Mouse (Mus musculus): ENCODE measurements at regions not wholly inside any gene's neighbourhood (a gene's known extent, or its start where the extent isn't known, plus 50 kb on each side); places are given as distances from the start of the nearest gene placed in this dataset.
A peak's percentile ranks its signal among the peaks of the same experiment; 100 is the strongest.

GRCm38 (mm10) chr13:102142986-102143385 is 375.0 kb upstream of the Pik3r1 start:
- no peak for ATAC-seq

- peak; percentile 82 for ATAC-seq
These were observed 375.8 kb upstream of the Pik3r1 start for GRCm38 (mm10) chr13:102143848-102144247.

DNA sequence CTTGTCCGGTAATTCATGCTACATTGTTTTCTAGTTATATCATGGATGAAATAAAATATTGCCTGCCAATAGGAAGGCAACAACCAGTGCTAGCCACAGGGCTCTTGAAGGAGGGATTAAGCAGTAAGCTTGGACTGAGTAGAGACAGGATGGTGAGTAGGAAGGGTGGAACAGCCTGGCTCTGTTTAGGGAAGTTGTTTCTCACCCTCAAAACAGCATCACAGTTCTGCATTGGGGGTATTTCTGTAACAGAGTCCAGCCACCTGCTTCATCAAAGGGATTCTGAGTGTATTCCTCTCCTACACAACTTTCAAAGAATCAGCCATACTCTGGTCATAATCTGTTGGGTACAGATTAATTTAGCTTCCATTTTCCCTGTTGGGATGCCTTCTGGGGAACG is 380.0 kb upstream of the Pik3r1 start:
- no peak for ATAC-seq

DNA sequence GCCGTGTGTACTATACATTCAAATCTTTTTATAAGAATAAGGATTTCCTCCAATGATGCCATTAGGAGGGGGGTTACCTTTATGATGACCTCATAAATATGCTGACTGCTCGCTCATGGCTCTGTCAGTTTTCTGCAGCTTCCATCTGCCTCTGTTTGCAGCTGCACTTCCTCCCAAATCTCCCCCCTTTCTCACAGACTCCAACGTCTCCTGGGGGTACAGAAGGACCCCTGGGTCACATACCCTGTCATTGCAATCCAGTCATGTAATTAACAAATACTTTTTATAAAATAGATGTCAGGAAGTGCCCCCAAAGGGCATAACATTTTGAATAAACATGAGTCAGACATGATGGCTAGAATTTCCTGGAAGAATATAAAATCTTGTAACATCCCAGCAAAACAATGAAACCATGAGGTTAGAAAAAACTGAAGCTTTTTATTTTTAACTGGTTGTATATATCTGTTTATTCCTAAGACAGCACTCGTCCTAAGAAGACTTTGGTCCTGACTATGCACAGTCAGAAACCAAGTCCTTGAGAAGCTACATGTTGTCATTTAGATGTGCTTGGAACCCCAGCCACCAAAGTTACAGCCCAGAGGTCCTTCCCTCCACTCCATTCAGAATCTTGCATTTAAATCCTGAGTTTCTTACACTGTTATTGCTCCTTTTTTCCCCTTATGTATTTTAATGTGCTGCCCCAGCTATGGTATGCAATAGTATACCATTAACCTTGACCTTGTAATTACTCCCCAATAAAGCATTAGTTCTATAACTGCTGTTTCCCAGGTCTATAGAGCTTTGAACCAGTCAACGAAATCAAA is 386.0 kb upstream of the Pik3r1 start:
- ATAC-seq: no peak

DNA sequence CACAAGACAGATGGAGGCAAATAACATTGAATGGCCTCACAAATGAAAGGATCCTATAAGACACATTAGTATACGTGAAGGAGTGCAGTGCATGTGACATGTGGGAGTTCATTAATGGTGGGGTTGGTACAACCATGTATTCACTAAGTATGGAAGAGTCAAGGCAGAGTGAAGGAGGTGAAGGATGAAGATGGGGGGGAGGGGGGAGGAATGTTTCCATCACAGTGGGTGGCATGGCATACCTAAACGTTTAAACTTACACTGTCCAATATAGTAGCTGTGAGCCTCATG is 386.5 kb upstream of the Pik3r1 start:
- no peak for ATAC-seq

DNA sequence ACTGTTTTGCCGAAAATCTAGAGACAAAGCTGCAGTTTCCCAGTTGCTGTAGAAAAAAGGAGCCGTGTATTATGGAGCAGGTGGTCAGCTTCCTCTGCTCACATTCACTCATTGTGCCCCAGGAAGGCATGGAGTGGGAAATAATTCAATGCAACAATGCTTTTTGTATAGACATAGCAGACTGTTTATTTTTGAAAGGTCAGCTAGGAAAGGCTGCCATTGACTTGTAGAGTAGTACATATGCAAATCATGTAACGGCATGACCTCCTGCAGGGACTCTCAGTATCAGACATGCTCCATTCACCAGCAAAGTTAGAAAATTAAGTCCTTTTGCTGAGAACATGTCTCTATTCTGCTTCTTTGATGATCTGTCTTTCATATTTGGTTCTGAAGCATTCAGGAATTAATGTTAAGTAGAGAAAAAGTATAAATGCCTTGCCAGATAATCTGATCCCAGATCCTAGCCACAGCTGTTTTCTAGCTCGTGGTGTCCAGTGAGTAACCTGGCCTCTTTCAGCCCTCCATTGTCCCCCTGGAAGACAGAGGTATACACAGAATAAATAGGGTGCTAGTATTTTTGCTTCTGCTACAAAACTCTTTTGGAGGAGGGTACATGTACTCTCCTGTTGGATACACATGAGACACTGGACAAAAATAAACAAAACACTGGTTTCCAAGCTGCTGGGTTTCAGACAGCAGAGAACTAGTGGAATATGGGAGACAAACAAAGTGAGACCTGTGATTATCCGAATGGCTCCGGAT is 389.5 kb upstream of the Pik3r1 start:
- no peak for ATAC-seq

- no peak for ATAC-seq
These were observed 405.6 kb upstream of the Pik3r1 start for GRCm38 (mm10) chr13:102173382-102174234.

DNA sequence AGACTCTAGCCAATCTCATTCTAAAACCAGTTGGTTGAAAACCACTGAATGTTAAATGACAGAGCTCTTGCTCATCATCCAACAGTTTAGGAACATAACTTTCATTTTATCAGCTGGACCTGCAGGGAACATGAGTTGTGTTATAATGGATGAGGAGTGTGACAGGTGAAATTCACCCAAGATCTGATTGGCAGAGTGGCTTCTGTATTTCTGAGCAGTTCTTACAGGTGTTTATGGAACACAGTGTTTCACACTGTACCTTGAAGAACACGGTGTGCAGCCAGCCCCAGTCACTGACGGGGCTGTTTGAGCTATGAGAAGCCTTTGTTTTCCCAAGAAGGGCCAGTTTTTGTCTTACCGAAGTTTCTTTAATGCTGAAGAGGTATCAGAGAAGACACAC is 406.4 kb upstream of the Pik3r1 start:
- no peak for ATAC-seq

DNA sequence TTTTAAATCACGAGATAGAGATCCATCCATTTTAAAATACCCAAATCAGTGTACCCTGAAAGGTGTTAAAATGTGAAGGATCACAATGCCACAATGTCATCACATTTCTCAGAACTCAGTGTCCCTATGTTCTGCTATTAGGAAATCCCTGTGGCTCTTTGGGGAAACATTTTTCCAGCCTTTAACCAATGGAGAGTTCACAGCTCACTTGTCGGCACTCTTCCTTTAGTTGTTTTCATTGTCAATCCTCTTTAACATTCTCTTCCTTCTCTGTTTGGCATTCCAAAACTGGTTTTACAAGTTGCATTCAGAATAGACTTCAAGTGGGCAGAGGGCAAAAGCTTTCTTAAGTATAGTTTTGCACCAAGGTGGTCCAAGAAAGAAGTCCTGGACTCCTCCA is 406.9 kb upstream of the Pik3r1 start:
- ATAC-seq: no peak

GRCm38 (mm10) chr13:102175406-102175805 is 407.4 kb upstream of the Pik3r1 start:
- ATAC-seq: no peak

- ATAC-seq: no peak
These were observed 408.4 kb upstream of the Pik3r1 start for GRCm38 (mm10) chr13:102176456-102176855.

GRCm38 (mm10) chr13:102194716-102195115 is 426.7 kb upstream of the Pik3r1 start:
- no peak for ATAC-seq

DNA sequence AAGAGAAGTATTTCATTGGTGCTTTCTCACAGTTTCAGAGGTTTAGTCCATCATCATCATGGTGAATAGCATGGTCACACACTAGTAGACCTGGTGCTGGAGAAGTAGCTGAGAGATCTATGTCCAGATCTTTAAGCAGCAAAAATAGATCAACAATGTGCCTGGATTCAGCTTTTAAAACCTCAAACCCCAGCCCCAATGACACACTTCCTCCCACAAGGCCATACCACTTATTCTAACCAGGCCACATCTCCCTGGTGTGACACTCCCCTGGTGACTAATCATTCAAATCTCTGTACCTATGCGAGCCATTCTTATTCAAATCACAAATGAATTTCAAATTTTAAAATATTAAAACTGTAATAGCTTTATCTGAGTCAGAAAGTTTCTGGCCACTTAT is 434.3 kb upstream of the Pik3r1 start:
- no peak for ATAC-seq

DNA sequence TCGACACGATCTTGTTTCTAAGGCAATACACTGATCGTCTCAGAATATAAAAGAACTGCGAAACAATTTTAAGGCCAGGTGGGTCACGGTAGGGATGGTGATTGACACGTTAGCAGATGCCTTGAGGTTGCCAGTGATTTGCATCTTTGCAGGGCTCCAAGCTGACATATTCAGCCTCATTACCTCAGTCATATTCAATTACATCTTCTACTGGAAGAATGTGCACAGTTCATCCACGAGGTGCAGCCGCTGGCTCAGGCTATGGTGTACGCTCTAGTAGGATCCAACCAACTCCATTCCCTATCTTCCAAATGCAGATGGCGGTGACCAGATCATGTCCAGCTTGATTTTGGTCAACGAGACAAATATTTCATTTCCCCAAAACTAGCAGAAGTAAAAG is 450.5 kb upstream of the Pik3r1 start:
- no peak for ATAC-seq

DNA sequence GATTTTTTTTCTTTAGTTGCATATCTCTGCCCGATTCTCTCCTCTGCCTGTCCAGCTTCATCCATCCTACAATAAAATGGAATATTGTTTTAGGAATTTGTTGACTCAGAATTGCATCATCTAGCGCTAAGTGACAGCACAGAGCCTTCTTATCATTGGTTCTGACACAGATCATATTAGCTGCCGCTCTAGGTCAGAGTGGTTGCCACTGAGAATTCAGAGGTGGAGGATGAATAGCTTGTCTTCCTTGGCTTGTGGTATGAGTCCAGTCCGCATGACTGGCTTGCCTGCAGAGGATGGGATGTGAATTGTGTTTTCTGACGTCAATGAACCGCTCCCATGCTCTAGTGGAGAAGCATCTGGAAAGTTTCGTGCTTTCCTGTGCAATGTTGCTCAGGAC is 462.3 kb upstream of the Cd180 start:
- no peak for ATAC-seq

DNA sequence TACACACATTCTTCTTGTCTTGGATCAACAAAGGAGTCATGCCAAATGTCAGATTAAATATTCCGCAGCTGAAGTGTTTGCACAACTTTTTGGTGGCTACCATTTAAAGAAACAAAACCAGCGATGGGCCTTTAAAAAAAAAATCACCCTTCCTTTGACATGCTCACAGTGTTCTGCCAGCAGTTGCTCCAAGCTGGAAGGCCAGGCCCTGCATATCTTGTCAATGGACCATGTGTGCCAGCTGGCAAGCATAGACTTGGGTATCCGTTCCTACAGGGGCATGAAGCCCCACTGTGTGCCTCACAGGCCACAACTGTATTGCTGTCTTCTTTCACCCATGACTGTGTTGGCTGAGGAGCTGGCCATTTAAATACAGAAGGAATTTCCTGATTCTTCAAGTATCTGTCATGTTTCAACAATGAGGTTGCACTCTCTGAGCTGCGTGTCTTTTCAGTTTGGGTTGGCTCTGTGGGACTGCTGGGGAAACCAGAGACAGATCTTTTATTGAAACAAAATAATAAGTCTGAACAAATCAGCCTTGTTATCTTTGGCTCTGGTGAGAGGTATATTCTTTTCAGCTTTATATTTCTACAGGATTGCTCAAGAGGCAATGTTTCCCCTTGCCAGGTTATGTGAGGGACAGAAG is 460.9 kb upstream of the Cd180 start:
- ATAC-seq: no peak

- no peak for ATAC-seq
These were observed 442.5 kb upstream of the Cd180 start for GRCm38 (mm10) chr13:102250884-102251283.

DNA sequence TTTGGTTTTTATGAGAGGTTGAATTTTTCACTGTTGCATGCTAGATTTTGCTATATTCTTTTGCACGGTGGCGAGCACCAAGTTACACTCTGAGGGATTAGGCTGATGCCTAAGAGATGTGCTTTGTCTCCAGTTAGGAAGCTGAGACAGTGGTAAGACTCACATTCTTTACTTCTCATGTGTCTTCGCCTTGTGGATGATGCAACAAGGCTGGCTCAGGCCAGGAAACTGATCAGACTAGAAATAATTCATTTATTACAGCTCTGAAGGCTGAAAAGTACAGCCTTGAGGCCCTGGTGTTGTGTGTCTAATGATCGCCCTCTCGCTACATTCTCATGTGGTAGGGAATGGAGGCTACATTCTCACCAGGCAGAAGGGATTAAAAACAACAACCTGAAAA is 441.6 kb upstream of the Cd180 start:
- no peak for ATAC-seq

DNA sequence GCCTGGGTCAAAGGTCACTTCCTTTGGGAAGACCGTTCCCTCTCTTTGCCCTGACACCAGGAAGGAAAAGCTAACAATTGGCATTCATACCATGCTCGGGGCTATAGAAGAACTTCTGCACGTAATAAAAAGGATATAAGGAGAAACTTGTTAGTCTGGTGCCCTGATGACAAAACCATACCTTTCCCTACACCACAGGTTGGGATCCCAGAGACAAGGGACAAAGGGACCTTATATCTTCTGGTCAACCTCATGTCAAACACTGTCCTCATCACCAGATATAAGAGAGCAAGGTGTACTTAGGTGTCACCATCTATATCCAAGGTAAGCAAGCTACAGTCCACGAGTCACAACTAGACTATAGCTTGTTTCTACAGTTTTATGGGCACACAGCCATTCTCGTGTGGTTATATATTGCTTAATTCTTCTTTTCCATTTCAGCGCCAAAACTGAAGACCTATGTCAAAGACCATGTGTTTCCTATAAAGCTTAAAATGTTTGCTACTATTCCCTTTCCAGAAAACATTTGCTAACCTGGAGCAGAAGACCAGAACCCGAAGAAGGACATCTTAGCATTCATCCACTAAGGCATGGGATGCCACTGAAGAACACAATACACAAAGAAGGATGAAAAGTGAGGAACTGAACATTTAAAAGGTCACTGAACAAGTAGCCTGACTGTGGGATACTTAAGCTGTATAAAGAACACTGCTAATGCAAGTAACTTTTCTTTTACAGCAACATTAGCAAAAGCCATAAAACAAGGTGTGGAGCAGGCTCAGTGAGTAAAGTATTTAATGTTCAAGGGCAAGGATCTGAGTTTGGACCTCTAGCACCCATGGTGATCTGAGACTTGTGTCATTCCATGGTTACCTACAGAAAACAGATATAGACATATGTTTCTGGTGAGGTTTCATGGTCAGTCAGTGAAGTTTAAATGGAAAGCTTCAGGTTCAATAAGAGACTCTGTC is 437.7 kb upstream of the Cd180 start:
- no peak for ATAC-seq

- ATAC-seq: no peak
These were observed 435.2 kb upstream of the Cd180 start for GRCm38 (mm10) chr13:102258207-102258606.

DNA sequence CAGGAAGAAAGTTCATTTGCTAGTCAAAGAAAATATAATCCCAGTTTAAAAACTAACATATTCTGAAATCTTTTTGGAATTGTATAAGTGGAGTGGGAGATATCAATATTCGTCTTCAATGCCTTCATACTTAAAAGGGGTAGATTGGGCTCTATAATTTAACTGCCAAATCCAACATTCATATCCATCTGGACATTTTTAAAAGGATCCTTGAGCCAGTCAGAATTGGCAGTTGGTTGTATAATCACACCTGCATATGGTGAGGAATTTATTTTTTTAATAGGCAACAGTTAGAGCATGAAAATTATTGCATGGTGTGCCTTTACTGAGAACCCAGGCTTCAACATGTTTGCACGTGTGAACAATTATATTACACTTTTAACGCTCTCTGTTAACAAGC is 419.5 kb upstream of the Cd180 start:
- no peak for ATAC-seq

GRCm38 (mm10) chr13:102275296-102275695 is 418.1 kb upstream of the Cd180 start:
- ATAC-seq: no peak

Measured in activated CD4-positive, CD25-positive, alpha-beta regulatory T cell, adult 4 months (primary cell).